Mouse (Mus musculus) brain, embryonic 14.5 days (tissue): ENCODE measurements at regions not wholly inside any gene's neighbourhood (a gene's known extent, or its start where the extent isn't known, plus 50 kb on each side); places are given as distances from the start of the nearest gene placed in this dataset.

Source experiments
- CTCF ChIP-seq: fragments of 200-500 bp; IDR thresholded peaks from 2 replicates; pipeline ENCODE4 v1.5.1; 2012; ENCODE audit warnings: inconsistent platforms, mild to moderate bottlenecking, moderate library complexity, borderline replicate concordance; ENCODE audit not compliant: insufficient read depth, insufficient read length; ENCODE audit errors: extremely low read depth
- POLR2A ChIP-seq: fragments of 200-500 bp; IDR thresholded peaks from 2 replicates; pipeline ENCODE4 v1.6.1; 2012; ENCODE audit warnings: mild to moderate bottlenecking, inconsistent platforms, borderline replicate concordance; ENCODE audit not compliant: poor library complexity, insufficient read depth, insufficient read length, severe bottlenecking; ENCODE audit errors: extremely low read depth

DNA sequence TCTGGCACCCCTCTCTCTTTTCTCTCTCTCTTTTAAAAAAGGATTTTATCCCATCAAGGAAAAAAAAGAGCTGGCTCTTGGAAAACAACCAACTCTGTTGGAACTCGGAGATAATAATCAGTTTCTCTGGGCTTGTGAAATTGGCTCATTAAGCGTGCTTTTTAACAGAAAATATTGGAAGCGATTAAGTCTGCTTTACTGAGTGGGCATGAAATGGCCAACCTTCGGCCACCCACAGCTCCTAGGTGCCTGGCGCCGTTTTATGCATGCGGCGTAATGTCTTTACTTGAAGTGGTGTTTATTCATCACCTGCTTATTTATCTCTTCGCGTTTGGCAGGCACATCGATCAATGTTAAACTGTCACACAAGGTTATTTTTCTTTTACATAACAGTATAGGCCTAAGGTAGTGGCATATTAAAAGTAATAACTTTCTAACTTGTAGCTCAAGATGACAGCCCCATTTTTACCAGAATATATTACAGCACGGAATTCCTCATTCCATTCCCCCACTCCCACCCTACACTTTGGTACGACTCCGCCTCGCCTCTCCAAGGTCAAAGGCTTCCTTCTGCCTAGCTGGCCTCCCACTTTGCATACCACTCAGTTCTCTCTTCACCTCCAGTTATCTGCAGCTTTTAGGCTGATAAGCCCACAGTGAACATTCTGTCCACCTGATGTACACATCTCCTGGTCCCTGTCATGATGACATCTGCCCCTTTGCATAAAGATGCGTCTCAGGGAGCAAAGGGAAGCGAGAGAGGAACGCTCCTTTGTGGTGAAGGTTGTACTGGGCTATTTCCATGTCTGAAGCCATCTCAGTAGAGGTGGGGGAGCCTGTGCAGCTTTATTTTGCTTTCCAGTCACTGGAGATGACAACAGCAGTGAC is 368.5 kb upstream of the Vrk2 start:
- TF ChIP-seq POLR2A (no peak), CTCF (no peak)
